Mouse (Mus musculus) left cerebral cortex, postnatal 36 days (tissue): ENCODE measurements around the gene Frzb. TPM values are rescaled to one million over a fixed set of nuclear protein-coding genes. Genes with fewer than 3 reads are reported as not detected.
"Not testable (repeated sequence)": the region's sequence is repeated elsewhere in the genome, so short reads cannot be mapped to it uniquely, and the experiment has no call there.

Source experiments
- DNase-seq, 2 experiments: peaks; one replicate each; pipeline ENCODE4 v3.0.0; 2021 to 2022; ENCODE audit warnings: low spot score in 2 of 2, mixed read lengths in 1 of 2
- intact Hi-C: fragments of 180-260 bp; cut with DNase I; formaldehyde crosslinking; loops from one replicate; pipeline ENCODE4 v1.15.1; 2025
- total RNA-seq, 2 experiments: library from RNA; stranded (reverse); gene quantifications; 2 replicates each; pipeline ENCODE4 v1.2.3; 2021

The Frzb gene
- total RNA-seq, result 10 to 100 TPM; 27.7 to 33.5 TPM

DNA sequence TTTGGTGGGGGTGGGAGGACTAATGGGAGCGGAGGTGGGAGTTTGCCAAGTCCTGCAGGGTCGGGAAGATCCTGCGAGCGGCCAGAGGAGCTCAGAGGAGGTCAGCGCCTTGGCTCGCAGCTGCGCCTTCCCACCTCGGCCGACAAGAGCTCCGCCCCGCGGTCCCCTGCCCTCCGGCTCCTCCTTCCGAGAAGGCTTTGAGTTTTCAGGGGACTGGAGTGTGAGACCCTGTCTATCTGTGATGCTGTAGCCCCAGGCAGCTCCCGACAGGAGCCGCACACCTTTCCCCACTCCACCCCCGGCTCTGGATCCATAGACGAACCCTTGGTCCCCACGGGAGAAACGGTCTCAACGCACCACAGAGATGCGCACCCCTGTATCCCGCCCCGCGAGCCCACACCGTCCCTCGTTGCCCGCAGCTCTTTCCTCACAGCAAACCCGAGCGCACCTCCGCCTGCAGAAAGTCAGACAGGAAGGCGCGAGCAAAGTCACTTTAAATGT, at the start of gene Frzb:
TSS of gene Frzb (minus strand) at position 335 of the 501 bp plus-strand sequence.
- intact Hi-C loops, result no loop called here
- peak; percentile 30 to 39 for DNase-seq

DNA sequence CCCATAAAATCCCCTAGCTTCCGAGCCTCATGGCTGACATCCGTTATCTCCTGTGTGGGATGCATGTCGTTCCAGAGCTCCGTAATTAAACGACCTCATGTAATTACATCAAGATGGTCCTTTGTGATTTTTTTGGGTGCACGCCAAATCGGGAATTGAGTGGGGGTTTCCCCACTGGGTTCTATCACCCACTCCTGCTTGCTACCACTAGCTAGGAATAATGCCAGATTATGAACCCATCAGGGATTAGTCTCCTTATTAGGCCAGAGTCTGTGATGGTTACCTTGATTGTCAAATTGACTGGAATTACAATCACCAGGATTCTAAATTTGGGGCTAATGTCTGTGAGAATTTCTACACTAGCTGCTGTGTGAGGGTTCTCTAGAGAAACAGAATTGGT, 47.9 kb upstream of the Frzb start:
- not testable (repeated sequence) for DNase-seq
- intact Hi-C loops, result loop anchor here (5.0 kb wide), 1 partner anchor 138 kb away; no protein-coding TSS in a partner anchor

DNA sequence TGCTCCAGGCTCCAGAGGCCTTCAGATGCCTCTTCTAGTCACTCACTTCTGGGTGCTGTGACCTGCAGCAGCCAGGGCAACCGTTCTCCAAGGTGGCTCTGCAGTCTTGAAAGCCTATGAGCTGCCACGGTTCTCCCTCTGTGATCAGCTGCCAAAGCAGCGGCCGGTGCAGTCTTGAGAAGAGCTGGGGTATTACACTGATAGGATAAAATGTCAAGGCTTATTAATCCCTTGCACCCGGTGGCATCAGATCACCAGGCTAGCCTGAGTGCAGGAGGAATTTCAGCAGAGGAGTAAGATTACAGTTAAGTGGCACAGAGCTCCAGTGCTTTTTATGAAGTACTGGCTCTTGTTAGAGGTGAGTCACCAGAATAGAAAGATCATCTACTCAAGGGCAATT, 39.4 kb upstream of the Frzb start:
- DNase-seq, result no peak
- intact Hi-C loops, result no loop called here

GRCm38 (mm10) chr2:80484951-80485350, 37.5 kb upstream of the Frzb start:
- intact Hi-C loops, result no loop called here

DNA sequence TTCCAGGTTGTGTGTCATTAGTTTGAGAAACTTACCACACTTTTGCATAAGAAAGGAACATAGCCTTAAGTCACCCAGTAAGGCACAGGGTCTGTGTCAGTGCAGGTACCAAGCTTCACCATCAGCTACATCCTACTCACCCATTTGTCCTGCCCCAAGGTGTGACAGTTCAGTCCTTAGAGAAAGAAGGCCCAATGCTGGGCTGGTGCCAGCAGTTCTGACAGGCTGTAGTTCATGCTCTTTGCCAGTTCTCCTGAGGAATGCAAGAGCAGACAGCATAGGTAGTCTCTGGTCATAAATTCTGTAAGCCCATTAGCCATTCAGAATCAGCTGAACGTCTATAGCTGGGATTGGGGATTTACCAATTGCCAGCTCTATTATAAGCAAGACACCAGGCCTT, 28.4 kb upstream of the Frzb start:
- intact Hi-C loops, result no loop called here
- no peak for DNase-seq

More at GRCm38 (mm10) chr2:80484951-80485350, 37.5 kb upstream of the Frzb start:
- DNase-seq, result no peak

DNA sequence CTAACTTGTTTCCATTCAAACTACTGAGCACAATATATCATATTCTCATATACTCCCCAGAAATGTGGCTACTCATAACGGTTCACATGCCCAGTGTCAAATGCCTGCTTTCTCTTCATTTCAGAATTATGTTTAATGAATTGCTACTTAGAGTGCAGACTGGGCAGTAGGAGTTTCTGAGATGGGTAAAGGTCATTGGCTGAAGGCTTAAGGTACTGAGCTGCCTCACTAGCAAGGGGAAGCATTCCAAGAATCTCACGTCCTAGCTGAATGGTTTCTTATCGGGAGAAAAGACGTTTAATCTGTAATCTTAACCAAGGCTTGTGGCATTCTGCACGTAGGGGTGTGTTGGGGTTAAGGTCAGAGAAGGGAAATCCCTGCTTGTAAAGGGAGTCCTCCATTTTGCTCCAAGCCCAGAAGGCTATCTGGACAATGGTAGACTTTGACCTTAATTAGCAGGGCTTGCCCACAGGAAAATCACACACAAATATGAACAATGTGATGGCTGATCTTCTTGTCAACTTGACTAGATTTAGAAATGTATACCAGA, 26.9 kb upstream of the Frzb start:
- intact Hi-C loops, result no loop called here

DNA sequence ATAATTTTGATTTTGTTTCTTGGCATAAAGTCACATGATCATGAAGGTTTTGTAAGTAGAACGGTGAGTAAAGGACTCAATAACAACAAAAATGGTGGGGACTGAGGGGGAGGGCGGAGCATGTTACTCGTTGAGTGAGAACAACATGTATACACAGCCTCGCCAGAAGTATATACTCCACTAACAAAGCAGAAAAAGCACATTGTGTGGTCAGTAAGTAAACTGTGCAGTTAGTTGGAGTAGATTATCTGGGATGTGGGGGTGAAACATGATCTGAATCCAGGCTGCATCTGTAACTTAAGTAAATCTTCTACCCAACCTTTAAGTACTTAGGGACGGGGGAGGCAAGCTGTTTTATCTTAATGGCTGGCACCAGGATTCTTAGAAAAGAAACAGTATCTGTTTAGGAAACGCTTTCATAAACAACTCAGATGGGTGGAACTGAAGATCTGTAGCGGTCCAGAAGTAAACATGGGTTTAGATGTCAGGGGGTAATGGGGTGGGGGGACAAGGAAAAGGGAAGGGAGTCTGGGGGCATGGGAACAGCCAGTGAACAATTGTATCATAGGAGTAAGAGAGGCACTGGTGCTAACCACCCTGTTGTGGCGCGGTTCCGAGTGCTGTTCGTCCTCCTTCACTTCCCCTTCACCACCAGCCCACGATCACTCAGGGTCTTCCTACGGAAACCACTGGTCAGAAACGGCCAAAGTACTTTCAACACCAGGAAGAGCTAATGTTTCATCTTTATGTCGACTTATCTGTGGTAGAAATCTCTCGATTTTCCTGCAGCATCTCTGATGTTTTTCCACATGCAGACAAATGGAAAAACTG, 18.8 kb upstream of the Frzb start:
- DNase-seq, result no peak
- intact Hi-C loops, result no loop called here

More for the DNA sequence above, 26.9 kb upstream of the Frzb start:
- DNase-seq, result no peak

DNA sequence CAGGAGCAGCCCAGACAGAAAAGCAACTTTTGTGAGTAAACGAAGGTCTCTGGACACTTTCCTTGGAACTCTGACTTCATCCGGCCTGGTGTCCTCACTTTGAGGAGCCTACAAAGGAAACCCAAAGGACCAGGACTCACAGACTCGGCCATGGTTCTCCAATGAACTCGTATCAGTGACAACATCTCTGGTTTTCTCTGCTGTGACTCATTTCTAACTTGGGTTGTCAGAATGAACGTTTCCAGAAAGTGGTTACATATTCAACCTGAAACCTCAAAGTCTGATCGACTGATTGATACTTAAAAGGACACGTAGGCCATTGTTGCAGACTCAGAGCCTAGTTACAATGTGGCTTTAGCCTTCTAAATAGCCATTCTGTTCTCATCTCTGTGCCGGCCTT, 14.4 kb upstream of the Frzb start:
- DNase-seq, result no peak
- intact Hi-C loops, result no loop called here

DNA sequence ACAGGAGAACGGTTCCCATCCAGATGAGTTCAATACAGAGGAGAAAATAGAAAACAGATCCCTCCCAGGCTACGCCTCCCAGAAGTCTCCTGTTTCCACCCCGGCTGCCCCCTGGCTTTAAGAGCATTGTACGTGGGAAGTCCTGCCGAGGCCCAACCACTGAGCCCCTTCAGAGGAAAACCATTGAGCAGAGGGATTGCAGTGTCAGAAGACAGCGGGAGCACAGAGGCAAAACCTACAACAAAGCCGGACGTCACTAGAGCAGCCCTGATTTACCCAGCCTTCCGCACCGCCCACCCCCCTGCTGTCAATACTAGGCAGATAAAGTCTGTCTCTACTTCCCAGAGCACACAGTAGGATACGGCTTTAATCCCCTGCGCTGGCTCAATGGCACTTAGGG, 806 bp upstream of the Frzb start:
- intact Hi-C loops, result no loop called here

GRCm38 (mm10) chr2:80446308-80447151, 895 bp downstream of the Frzb start:
- peak; percentile 38 to 41 for DNase-seq
- intact Hi-C loops, result no loop called here

More for the DNA sequence above, 806 bp upstream of the Frzb start:
- DNase-seq, result peak; percentile 9 to 18

DNA sequence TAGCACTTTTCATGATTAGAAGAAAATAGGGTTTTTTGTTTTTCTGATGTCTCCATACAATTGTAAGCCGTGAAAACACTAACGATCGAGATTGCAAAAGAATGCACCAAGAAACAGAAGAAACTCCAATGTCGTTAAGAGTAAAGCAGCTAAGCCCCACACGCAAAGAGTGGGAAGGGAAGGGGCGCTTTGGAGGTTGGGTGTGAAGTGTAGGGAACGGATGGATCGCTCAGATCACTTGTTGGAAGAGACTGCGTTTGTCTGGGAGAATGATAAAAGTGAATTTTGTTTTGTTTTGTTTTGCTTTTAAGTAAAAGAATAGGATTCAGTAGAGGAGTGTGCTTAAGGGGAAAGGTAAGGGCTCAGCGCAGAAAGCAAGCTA, 1.5 kb downstream of the Frzb start:
- intact Hi-C loops, result no loop called here
- peak in 1 of 2 experiments; percentile 4 for DNase-seq

- intact Hi-C loops, result no loop called here
- DNase-seq, result no peak
Observed at GRCm38 (mm10) chr2:80445491-80445890, 1.9 kb downstream of the Frzb start.

DNA sequence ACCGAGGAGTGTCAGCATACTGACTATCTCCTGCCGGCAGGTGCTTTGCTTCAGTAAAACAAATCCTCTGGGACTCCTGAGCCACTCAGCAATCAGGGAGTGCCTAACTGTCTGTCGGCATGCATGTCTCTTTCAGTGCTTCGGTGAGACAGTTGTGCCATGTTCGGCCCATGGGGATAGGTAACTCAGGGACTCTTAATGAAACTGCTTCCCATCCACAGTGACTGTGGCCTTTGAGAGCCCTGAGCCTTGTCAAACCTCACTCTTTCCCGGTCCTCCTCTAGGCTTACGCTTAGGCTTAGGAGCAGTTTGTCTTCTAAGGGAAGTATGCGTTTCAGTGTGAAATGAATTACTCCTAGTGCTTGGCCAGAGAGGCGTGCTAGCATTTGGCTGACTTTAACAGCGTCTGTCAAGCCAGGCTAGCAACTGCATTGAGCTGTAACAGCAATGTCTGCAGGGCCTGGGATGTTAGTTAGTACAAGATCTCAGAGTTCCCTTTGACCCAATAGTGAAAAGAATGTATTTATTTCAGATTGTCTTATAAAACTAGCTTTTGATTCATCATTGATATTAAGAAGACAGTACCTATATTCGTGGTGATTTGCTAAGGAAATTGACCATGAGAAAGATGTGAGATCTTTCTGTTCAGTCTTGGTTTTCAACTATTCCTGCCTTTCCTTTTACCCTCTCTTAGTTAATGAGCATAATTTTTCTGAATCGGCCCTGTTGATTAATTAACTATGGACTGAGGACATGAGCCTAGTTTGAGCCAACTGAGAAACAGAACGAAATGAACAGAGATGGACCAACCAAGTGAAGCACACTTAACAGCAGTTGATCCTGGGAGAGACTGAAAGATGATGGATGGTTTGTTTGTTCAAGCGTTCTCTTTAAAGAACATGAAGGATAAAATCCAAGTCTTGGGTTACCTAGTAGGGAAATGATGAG, 2.7 kb downstream of the Frzb start:
- DNase-seq, result no peak
- intact Hi-C loops, result no loop called here

- intact Hi-C loops, result no loop called here
- no peak for DNase-seq
Observed at GRCm38 (mm10) chr2:80443962-80444361, 3.5 kb downstream of the Frzb start.

DNA sequence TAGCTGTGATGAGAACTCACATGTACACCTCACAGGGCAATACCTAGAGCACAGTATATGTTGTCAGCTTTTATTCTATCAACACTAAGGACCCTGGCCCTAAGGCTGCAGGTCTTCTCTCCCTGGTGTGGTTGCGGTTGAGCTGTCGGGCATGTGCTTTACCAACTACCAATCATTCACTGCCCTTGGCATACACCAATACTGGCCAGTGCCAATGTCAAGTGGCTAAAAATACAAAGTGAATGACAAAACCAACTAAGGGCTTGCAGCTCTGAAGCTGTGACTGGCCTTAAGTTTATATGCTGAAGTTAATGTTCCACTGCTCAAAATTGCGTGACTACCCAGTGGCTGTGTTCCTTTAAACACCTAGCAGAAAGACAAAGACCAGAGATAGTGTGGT, 6.0 kb downstream of the Frzb start:
- no peak for DNase-seq
- intact Hi-C loops, result no loop called here

DNA sequence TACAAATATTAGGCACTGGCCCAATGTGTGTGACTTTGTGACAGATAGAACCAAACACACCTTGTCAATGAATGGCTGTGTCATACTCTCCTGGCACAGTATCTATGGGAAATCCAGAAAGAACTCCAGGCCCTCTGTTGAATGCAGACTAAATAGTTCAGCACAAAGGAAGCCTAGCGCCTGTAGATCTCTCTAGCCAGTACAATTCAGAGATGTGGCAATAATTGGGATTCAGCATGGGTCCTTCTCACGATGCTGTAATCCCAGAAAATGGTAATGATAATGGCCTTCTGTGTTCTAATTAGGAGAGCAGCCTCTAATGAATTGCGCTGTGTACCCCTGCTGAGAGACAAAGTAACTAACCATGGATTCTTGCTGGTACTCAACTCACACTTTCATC, 8.6 kb downstream of the Frzb start:
- intact Hi-C loops, result no loop called here
- DNase-seq, result no peak

DNA sequence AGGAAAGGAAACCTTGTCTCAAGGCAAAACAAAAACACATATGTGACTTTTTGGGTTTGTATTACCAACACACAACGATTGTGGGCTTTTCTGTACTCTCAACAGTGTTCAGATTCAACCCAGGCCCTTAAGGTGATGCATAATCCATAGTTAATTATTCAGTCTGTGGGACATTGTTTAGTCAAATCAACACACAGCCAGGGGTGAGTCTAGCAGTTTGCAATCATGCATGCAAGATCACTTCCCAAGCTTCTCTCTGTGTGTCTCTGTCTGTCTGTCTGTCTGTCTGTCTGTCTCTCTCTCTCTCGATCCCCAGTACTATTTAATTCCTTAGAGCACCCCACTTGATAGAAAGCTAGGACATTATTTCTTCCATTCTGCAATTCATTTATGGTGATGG, 10.0 kb downstream of the Frzb start:
- DNase-seq, result no peak
- intact Hi-C loops, result no loop called here

GRCm38 (mm10) chr2:80434783-80435572, 12.4 kb downstream of the Frzb start:
- intact Hi-C loops, result no loop called here
- no peak for DNase-seq
